Mouse (Mus musculus) skeletal muscle tissue, adult 2 months (tissue): ENCODE data around the gene Bcam.

Experiments
- DNase-seq: peaks from one replicate; pipeline ENCODE4 v3.0.0-alpha.2; 2012; ENCODE audit warnings: low read depth, low spot score

Bcam gene

DNA sequence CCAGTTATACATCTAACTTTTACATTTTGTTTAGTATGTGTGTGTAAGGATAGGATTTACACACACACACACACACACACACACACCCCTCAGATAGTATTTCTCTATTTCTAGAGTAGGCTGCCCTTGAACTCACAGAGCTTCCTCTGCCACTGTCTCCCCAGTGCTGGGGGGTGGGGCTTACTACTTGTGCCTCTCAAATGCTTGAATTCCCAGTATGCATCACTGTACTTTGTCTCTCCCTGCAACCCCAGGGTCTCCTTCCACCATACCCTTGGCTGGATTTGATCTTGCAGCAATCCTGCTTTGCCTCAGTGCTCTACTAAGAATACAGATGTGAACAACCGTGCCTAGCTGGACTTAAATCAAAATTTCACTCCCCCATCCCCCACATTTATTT lies 16.8 kb downstream of the Bcam start:
- no peak for DNase-seq

GRCm38 (mm10) chr7:19753587-19753986 lies 17.2 kb downstream of the Bcam start:
- no peak for DNase-seq

DNA sequence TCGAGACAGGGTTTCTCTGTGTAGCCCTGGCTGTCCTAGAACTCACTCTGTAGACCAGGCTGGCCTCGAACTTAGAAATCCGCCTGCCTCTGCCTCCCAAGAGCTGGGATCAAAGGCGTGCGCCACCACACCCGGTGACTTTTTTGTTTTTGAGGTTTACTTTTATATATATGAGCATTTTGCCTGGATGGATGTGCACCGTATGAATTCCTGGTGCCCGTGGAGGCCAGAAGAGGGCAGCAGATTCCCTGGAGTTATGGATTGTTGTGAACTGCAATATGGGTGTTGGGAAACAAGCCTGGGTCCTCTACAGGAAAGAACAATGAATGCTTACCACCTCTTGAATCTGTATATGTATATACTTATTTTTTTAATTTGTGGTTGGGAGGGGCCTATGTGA lies 18.2 kb downstream of the Bcam start:
- DNase-seq, result no peak

- no peak for DNase-seq
Measured at GRCm38 (mm10) chr7:19751070-19751383, 19.8 kb downstream of the Bcam start.

DNA sequence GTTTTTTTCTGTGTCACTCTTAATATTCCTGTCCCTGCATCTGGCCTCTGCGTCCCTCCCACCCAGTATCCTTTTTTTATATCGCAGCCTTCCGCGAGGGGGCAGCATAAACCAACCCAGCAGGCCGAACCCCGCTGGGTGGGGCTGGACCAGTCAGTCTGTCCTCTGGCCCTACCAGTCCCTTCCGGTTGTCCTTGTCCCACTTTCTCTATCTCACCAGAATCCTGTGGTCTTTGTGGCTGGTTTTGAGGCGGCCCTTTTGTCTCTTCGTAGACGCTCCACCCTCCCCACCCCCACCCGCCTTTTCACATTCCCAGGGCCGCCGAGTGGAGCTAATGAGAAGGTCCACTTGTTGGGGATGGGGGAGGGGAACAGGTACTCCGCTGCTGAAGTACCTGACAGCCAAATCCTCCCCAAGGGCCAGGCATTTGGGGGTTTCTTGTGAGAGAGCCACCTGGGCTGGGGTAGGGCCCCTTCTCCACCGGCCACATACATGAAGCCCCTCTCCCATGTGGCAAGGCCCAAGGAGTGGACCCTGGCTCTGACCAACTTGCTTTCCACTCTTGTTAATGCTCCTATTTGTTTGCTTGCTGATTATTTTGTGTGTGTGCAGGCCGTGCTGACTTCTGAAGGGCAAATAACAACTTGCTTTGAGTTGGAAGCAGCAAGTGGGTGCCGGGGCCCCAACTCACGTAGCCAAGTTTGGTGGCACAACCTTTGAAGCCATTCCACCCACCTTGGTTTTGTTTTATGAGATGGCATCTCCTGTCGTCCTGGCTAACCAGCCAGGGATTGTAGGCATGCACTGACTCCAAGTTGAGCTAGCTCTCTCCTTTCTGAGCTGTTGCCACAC lies 20.4 kb downstream of the Bcam start, which contains the start of gene Nectin2:
Gene Nectin2 (minus strand): TSS at position 267 of the 853 bp plus-strand sequence.
- DNase-seq, result peak; percentile 88

DNA sequence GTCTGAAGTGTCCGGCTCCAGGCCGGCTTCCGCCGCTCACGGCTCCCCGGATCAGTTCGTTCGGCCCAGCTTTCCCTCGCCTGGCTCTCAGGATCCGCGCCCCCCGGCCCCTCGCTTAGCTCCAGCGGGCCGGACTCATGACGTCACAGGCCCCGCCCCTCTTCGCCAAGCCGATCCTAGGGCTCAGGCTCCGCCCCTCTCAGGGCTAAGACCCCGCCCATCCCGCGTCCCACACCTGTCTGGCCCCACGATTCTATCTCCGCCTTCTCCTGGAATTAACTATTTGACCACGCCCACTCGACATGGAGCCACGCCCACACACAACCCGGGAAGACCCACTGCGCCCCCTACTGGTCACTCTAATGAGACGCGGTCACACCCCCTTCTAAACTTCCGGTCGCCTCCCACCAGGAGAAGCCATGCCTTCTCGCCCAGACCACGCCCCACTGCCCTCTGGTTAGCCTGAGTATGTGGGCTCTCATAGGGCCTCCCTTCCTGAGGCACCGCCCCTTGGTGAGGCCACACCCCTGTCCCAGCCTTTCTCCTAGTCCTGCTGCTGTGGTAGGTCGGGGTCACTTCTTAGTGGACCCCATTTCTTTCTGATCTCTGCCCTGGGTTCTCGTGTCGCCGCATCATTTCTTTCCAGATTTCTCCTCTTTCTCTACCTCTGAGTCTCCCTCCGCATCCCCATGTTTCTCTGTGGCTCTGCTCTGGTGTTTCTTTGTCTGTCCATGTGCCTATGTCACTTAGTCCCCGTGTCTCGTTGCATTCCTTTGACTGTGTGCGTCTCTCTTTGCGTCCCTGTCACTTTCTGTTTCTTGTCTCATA lies 21.2 kb downstream of the Bcam start:
- peak; percentile 96 for DNase-seq

GRCm38 (mm10) chr7:19748219-19749195 lies 22.3 kb downstream of the Bcam start:
- DNase-seq, result no peak

- no peak for DNase-seq
Measured at GRCm38 (mm10) chr7:19747420-19748218, 23.2 kb downstream of the Bcam start.

GRCm38 (mm10) chr7:19746426-19747201 lies 24.2 kb downstream of the Bcam start:
- DNase-seq, result no peak

DNA sequence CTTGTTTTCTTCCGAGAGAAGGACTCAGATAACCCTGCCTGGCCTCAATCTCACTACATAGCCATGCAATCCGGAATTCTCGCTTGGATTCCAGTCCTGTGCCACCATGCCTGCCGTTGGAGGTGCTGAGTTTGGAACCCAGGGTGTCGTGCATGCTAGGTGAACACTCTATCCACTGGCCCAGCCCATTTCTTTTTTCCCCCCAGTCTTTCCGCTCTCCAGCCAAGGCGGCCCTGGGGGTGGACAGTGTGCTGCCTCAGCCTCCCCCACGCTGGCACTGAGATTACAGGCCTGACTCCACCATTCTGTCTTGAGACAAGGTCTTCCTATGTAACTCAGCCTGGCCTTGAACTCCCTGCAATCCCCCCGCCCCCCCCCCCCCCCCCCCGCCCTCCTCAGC lies 24.8 kb downstream of the Bcam start:
- no peak for DNase-seq

DNA sequence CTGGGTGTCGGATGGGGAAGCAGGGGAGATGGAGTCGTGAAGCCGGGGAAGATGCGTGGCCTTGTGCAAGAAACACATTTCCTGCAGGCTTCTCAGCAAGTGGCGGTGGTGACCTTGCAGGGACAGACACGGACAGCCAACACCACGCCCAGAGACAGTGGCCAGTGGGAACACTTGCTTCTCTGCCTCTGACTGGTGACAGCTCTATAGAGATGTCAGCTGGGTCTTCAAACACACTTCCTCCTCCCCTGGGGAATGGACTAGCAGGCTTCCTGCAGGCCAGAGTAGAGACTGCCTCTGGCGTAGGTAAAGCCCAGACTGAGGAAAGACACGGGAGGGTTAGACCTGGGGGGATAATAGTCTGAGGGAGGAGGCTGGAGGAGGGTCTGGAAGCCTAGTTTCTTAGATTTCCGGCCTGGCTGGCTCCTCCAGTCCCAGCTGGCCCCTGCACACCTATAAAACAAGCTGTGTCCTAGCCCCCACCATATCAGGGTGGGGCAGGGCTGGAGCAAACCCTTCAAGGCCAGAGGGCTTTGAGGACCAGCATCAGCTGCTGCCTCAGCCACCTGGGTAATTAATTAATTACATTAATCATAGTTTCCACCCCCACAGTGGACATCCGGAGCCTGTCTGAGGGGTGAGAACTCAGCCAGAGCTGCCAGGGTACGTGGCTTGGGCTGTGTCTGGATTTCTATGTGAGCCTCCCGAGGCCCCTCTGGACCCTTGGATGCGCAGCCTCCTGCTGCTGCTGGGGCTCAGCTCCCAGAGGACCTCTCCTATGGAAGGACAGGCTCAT lies 26.0 kb downstream of the Bcam start:
- DNase-seq, result no peak

- DNase-seq, result no peak
Measured at GRCm38 (mm10) chr7:19743791-19744190, 27.0 kb downstream of the Bcam start.

DNA sequence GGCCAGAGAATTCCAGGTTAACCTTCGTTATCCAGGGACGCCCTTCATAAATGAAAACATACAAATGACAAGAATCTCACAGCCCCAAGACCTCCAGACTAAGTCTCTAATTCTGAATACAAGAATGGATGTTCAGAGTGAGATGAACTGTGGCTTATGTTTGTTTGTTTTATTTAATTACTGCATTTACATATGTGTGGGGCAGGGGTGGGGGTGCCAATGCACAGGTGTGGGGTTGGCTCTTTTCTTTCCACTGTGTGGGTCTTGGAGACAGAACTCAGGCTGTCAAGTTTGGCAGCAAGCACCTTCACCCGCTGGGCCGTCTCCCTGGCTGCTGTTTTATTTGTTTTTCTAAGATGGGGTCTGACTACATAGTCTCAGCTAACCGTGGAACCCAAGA lies 28.3 kb downstream of the Bcam start:
- DNase-seq, result no peak

- DNase-seq, result no peak
Measured at GRCm38 (mm10) chr7:19741329-19742031, 29.3 kb downstream of the Bcam start.

DNA sequence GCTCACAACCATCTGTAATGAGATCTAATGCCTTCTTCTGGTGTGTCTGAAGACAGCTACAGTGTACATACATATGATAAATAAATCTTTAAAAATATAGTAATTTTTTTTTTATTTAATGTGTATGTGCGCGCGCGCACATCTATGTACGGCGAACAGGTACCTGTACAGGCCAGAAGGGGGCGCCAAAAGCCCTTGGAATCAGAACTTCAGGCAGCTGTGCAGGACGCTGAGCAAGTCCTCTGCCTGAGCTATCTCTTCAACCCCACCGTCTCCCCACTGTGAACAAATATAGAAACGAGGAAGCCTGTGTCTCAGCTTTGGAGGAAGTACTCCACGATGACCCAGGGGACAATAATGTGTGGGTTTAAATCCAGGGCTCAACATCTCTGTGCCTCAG lies 30.5 kb downstream of the Bcam start:
- DNase-seq, result no peak

DNA sequence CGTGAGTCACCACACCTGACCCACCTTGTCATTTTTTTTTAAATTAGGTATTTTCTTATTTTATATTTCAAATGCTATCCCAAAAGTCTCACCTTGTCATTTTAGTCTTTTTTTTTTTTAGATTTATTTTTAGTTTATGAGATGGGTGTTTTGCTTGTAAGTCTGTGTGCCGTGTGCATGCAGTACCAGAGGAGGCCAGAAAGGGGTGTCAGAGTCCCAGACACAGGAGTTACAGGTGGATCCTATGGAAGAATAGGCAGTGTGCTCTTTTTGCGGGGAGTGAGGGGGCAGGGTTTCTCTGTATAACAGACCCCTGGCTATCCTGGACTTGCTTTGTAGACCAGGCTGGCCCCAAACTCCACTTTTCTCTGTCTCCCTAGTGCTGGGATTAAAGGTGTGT lies 32.0 kb downstream of the Bcam start:
- no peak for DNase-seq

- no peak for DNase-seq
Measured at GRCm38 (mm10) chr7:19736389-19737057, 34.3 kb downstream of the Bcam start.

DNA sequence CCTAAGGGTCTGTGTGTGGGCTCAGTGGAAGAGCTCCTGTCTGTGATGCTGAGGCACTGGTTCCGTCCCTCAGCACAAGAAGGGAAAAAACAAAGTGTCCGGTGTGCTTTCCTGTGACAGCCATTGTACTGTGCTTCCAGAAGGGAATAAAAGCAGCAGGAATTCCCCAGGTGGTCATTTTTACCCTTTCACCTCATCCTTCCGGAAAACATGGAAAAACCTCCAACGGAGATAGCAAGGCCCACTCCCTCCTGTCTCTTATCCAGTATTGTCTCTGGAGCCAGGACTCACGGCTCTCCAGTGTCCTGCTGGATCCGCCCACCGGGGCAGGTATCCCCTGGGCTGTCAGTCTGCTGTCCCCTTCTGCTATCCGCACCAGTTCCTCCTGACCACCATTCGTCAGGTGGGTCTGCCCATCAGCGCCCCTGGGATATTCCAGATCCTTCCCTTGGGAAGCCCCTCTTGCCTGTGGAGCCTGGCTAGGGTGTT lies 36.6 kb downstream of the Bcam start:
- DNase-seq, result no peak
